Mouse (Mus musculus) stomach, postnatal 0 days (tissue): ENCODE measurements around the gene Stap2.

Experiments
- CTCF ChIP-seq: IDR thresholded peaks from 2 replicates; pipeline ENCODE4 v1.5.1; 2016; ENCODE audit warnings: antibody characterized with exemption, low read depth, mild to moderate bottlenecking, moderate library complexity
- EP300 ChIP-seq: optimal IDR thresholded peaks from 2 replicates; pipeline ENCODE3; 2016; ENCODE audit warnings: antibody characterized with exemption

GRCm38 (mm10) chr17:56009962-56010240, 4.5 kb upstream of the Stap2 start:
- no peak for TF ChIP-seq CTCF
- no peak for TF ChIP-seq EP300
